Mouse (Mus musculus) limb, embryonic 14.5 days (tissue): ENCODE data around the gene Epn2. TPM values are rescaled to one million over a fixed set of nuclear protein-coding genes. Genes with fewer than 3 reads are reported as not detected.

Experiments
- ATAC-seq: fragments of 200-750 bp; cut with Nextera tagmentation; 2 replicates; pipeline ENCODE4 v1.8.0; 2017; ENCODE audit warnings: low read depth, moderate number of reproducible peaks, moderate TSS enrichment; ENCODE audit not compliant: low FRiP score
- DNase-seq: peaks from one replicate; pipeline ENCODE4 v3.0.0-alpha.2; 2015; ENCODE audit warnings: low spot score
- H3K27ac ChIP-seq: fragments of 300-500 bp; sonication (generic); replicated peaks from 2 replicates; pipeline ENCODE4 v1.5.1; 2014; ENCODE audit warnings: low read depth, mild to moderate bottlenecking, low read length, moderate library complexity, mixed read lengths
- H3K27me3 ChIP-seq: fragments of 300-500 bp; sonication (generic); 2 replicates; pipeline ENCODE4 v1.6.1; 2014; ENCODE audit warnings: low read length, mixed read lengths; ENCODE audit not compliant: control insufficient read depth, insufficient read depth
- H3K36me3 ChIP-seq: fragments of 300-500 bp; sonication (generic); 2 replicates; pipeline ENCODE4 v1.6.1; 2014; ENCODE audit warnings: mild to moderate bottlenecking, low read length, moderate library complexity, mixed read lengths; ENCODE audit not compliant: control insufficient read depth, insufficient read depth
- H3K4me1 ChIP-seq: fragments of 300-500 bp; sonication (generic); 2 replicates; pipeline ENCODE4 v1.6.1; 2014; ENCODE audit warnings: antibody characterized with exemption, low read length, mixed read lengths; ENCODE audit not compliant: control insufficient read depth, insufficient read depth
- H3K4me2 ChIP-seq: fragments of 300-500 bp; sonication (generic); replicated peaks from 2 replicates; pipeline ENCODE4 v1.6.1; 2014; ENCODE audit warnings: low read depth, mild to moderate bottlenecking, low read length, moderate library complexity; ENCODE audit not compliant: severe bottlenecking
- H3K4me3 ChIP-seq: fragments of 300-500 bp; sonication (generic); replicated peaks from 2 replicates; pipeline ENCODE4 v1.5.1; 2014; ENCODE audit warnings: low read length
- H3K9ac ChIP-seq: fragments of 300-500 bp; sonication (generic); 2 replicates; pipeline ENCODE4 v1.6.1; 2014; ENCODE audit warnings: mild to moderate bottlenecking, low read depth, low read length, moderate library complexity; ENCODE audit not compliant: severe bottlenecking
- H3K9me3 ChIP-seq: fragments of 300-500 bp; sonication (generic); 2 replicates; pipeline ENCODE4 v1.6.1; 2016; ENCODE audit warnings: low read length; ENCODE audit not compliant: control insufficient read depth
- POLR2A ChIP-seq: fragments of 200-500 bp; IDR thresholded peaks from 2 replicates; pipeline ENCODE4 v1.8.0; 2012; ENCODE audit warnings: inconsistent platforms, mild to moderate bottlenecking, moderate library complexity, borderline replicate concordance; ENCODE audit not compliant: insufficient read depth, insufficient read length; ENCODE audit errors: extremely low read depth
- WGBS: fragments of 180-500 bp; shearing (Covaris S2); extraction: QIAGEN DNeasy Blood & Tissue Kit; methylation state at CpG from one replicate; pipeline ENCODE4 v1.1.7; 2014; 5-methylcytosine and 5-hydroxymethylcytosine counted together
- polyA plus RNA-seq, 2 experiments: library from polyadenylated mRNA; depleted of rRNA in 1 of 2; stranded (reverse) in 1 of 2; unstranded in 1 of 2; fragments of >200 nt; fragmentation: Nextera tagmentation in 1 of 2; extraction: Ambion mirVana in 1 of 2; gene quantifications; 2 replicates each; pipeline versions ENCODE4 v1.2.1 to v1.2.3; 2012 to 2014

Gene Epn2
- polyA plus RNA-seq, 2 experiments: 31.1 to 35.1 TPM

DNA sequence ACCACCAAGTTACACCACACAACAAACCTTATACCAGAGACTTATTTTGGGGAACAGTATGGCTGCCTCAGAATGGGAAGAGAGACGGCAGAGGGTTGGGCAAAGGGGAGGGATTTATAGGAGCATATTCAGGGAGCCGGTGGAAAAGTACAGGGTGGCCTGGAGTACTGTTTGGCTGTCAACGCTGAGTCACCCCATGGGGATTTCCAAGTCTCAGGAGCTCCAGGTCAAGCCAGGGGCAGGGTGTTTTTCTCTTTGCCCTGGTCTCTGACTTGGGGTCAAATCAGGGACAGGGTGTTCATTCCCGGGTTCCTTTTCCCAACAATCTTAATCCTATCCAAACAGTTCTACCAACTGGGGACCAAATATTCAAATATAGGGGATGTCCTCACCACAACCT is 28.6 kb upstream of the Epn2 start:
- no peaks in the 10 kb centered on the region for H3K27me3 ChIP-seq
- WGBS: 81% methylated on average over 4 of the region's 4 CpGs

DNA sequence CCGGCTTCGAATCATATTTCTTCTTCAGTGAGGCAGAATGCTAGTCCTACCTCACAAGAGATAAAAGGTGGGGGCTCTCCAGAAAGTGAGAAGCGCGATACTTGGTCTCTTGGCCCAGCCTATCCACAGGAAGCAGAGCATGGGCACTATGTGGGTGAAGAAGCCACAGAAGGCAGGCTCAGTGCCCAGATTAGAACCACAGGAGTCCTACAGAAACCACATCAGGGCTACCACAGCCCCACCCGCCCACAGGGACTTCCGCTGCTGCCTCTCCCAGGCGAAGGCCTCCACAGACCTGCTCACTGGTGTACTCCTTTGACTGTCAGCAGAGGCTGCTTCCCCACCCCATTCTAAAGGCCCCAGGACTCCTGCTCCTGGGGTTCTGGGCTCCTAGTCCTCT is 23.2 kb upstream of the Epn2 start:
- Histone ChIP-seq H3K4me1 (peaks cover 5% of the 10 kb centered on the region; the same call in 1 of the 2 replicates), H3K4me3 (no peak overlapping the region), H3K9me3 (0 out of 2 replicates have a peak, but pooled peaks cover 7% of the 10 kb centered on the region), H3K4me2 (no peak overlapping the region), H3K27ac (no peak overlapping the region), H3K36me3 (no peaks in the 10 kb centered on the region), H3K27me3 (no peaks in the 10 kb centered on the region), H3K9ac (no peak overlapping the region)
- TF ChIP-seq POLR2A: no peak
- no peak for ATAC-seq
- 87% methylated on average over 7 of the region's 7 CpGs for WGBS
- no peak for DNase-seq

More for the DNA sequence above, 28.6 kb upstream of the Epn2 start:
- no peaks in the 10 kb centered on the region for H3K4me1 ChIP-seq
- H3K9me3 ChIP-seq: peaks cover 7% of the 10 kb centered on the region; the same call in 1 of the 2 replicates
- DNase-seq: no peak
- no peak for ATAC-seq
- H3K4me3 ChIP-seq: no peak overlapping the region
- H3K4me2 ChIP-seq: no peak overlapping the region
- TF ChIP-seq POLR2A: no peak
- no peaks in the 10 kb centered on the region for H3K36me3 ChIP-seq
- H3K27ac ChIP-seq: no peak overlapping the region
- no peak overlapping the region for H3K9ac ChIP-seq

DNA sequence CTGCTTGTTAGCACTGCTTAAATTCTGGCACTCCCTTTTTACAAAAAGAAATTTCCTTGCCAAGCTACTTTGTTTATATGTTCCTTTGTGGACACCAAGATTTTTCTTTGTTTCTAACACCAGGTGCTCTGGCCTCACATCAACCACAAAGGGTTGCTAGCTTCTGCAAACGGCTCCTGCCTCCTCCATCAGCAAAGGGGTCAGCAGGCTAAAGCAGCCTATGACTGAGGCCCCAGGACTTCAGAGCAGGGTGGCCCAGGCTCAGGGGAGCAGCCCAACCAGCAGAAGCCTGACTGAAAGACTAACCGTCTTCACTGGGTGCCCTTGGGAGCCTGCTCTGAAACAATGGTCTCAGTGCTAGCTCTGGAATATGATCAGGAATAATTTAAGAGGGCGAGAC is 22.0 kb upstream of the Epn2 start:
- 33% methylated on average over 3 of the region's 3 CpGs for WGBS
- no peak overlapping the region for H3K4me3 ChIP-seq
- H3K4me2 ChIP-seq: no peak overlapping the region
- no peak overlapping the region for H3K27ac ChIP-seq
- DNase-seq: no peak
- H3K36me3 ChIP-seq: no peaks in the 10 kb centered on the region
- TF ChIP-seq POLR2A: no peak
- no peak for ATAC-seq
- 0 out of 2 replicates have a peak, but pooled peaks cover 1% of the 10 kb centered on the region for H3K9me3 ChIP-seq
- H3K27me3 ChIP-seq: no peaks in the 10 kb centered on the region
- peaks cover 5% of the 10 kb centered on the region; the same call in 1 of the 2 replicates for H3K4me1 ChIP-seq
- no peak overlapping the region for H3K9ac ChIP-seq

DNA sequence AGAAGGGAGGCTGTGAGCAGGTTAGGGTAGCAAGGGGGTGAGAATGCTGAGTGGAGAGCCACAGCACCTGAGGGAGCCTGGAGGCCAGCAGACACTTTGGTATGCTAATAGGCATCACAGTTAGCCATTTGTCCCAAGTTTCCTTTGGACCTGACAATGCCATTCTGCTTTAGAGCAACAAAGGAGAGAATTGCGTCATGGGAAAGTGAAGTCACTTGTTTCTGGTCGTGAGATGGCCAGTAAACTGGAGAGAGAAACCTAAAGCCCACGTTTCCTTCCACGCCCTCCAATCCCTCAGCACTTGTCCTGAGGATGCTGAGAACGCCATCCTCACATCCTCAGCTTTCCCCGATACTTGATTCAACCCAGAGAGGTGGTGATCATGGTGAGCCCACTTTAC is 18.9 kb upstream of the Epn2 start:
- Histone ChIP-seq H3K4me3 (no peak overlapping the region), H3K27ac (no peak overlapping the region), H3K4me1 (peaks cover 5% of the 10 kb centered on the region; the same call in 1 of the 2 replicates), H3K9me3 (no peaks in the 10 kb centered on the region), H3K36me3 (no peaks in the 10 kb centered on the region), H3K27me3 (no peaks in the 10 kb centered on the region), H3K4me2 (no peak overlapping the region), H3K9ac (no peak overlapping the region)
- ATAC-seq: no peak
- WGBS: 62% methylated on average over 6 of the region's 6 CpGs
- no peak for TF ChIP-seq POLR2A
- no peak for DNase-seq

DNA sequence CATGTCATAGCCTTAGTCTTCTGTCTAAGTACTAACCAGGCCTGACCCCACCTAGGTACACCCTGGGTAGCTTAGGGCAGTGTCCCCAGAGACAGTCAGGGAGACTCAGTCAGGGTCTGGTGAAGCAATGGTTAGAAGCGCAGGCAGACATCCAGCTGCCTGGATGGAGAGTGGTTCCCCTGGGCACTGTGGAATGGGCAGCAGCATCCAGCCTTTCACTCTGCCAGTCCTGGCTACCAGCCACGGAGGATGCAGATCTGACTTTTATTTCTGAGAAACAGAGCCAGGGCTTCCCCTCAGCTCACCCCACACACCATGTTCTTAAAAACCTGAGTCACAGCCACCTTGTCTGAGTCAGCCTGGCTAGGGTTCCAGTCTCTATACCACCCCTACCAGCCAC is 18.0 kb upstream of the Epn2 start:
- Histone ChIP-seq H3K4me1 (peaks cover 5% of the 10 kb centered on the region; the same call in 1 of the 2 replicates), H3K4me2 (no peak overlapping the region), H3K9me3 (no peaks in the 10 kb centered on the region), H3K27me3 (no peaks in the 10 kb centered on the region), H3K9ac (no peak overlapping the region), H3K27ac (no peak overlapping the region), H3K4me3 (no peak overlapping the region), H3K36me3 (no peaks in the 10 kb centered on the region)
- WGBS: 76% methylated on average over 2 of the region's 2 CpGs
- DNase-seq (no peak), ATAC-seq (no peak)
- TF ChIP-seq POLR2A: no peak

DNA sequence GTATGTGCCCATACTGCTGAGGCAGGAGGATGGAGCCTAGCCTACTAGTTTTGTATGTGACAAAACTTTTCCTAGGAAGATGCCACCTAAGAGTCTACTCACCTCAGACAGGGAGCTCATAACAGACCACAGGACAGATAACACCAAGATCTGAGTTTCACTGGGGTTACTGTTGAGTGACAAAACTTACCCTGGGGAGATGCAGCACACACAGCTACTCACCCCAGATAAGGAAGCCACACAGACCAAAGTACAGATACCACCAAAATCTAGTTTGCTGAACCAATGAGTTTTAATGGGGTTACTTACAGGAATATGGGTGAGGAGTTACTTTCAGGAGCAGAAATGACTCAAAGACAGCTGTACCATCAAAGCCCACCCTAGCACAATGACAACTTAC is 13.6 kb upstream of the Epn2 start:
- H3K27ac ChIP-seq: no peak overlapping the region
- H3K4me3 ChIP-seq: no peak overlapping the region
- ATAC-seq (no peak), DNase-seq (no peak)
- no peaks in the 10 kb centered on the region for H3K36me3 ChIP-seq
- no peaks in the 10 kb centered on the region for H3K4me1 ChIP-seq
- no peaks in the 10 kb centered on the region for H3K9me3 ChIP-seq
- H3K27me3 ChIP-seq: no peaks in the 10 kb centered on the region
- no peak for TF ChIP-seq POLR2A
- no peak overlapping the region for H3K4me2 ChIP-seq
- H3K9ac ChIP-seq: no peak overlapping the region
